Mouse (Mus musculus) thymus, adult 2 months (tissue): Measurements from ENCODE around the gene Bsdc1.
"Not testable (repeated sequence)": the region's sequence is repeated elsewhere in the genome, so short reads cannot be mapped to it uniquely, and the experiment has no call there.

ENCODE experiments used
- CTCF ChIP-seq: fragments of 200-500 bp; IDR thresholded peaks from 2 replicates; pipeline ENCODE4 v1.5.1; 2012; ENCODE audit warnings: mild to moderate bottlenecking, control low read depth, low read length, moderate library complexity, borderline replicate concordance; ENCODE audit not compliant: control insufficient read depth, poor library complexity, insufficient read depth; ENCODE audit errors: extremely low read depth
- POLR2A ChIP-seq: fragments of 200-500 bp; IDR thresholded peaks from 2 replicates; pipeline ENCODE4 v1.6.1; 2012; ENCODE audit warnings: mild to moderate bottlenecking, low read length, control low read depth, moderate library complexity; ENCODE audit not compliant: control insufficient read depth, poor library complexity, insufficient read depth; ENCODE audit errors: extremely low read depth

DNA sequence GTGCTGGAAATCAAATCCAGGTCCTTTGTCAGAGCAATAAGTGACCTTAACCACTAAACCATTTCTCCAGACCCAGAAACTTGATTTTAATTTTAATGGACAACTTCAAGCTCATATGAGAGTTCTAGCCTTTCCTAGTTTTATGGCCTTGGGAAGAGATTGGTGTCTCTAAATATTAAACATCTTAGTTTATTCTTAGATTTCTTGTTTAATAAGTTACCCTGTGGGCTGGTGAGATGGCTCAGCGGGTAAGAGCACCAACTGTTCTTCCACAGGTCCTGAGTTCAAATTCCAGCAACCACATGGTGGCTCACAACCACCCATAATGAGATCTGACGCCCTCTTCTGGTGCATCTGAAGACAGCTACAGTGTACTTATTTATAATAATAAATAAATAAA lies 4.1 kb upstream of the Bsdc1 start:
- not testable (repeated sequence) for TF ChIP-seq CTCF, POLR2A
